Mouse (Mus musculus) CH12.LX (cell line): ENCODE measurements at regions not wholly inside any gene's neighbourhood (a gene's known extent, or its start where the extent isn't known, plus 50 kb on each side); places are given as distances from the start of the nearest gene placed in this dataset.

Source experiments
- DNase-seq: peaks from one replicate; pipeline ENCODE4 v3.0.0-alpha.2; 2013; ENCODE audit errors: extremely low read depth
- H3K27ac ChIP-seq: 2 replicates; pipeline ENCODE4 v1.5.1; 2012; ENCODE audit warnings: low read depth, mild to moderate bottlenecking, control low read depth, moderate library complexity; ENCODE audit not compliant: insufficient read depth
- H3K27me3 ChIP-seq: replicated peaks from 2 replicates; pipeline ENCODE3; 2012; ENCODE audit warnings: inconsistent platforms
- H3K36me3 ChIP-seq, 2 experiments: replicated peaks in 1 of 2; 2 replicates each; pipeline versions ENCODE3 to v1.6.1; 2012; ENCODE audit warnings: inconsistent platforms in 1 of 2, low read length in 1 of 2, mild to moderate bottlenecking in 1 of 2, mixed read lengths in 1 of 2, moderate library complexity in 1 of 2; ENCODE audit not compliant: control insufficient read depth in 1 of 2, insufficient read depth in 1 of 2
- H3K4me1 ChIP-seq, 2 experiments: 2 replicates each; pipeline ENCODE4 v1.6.1; 2012; ENCODE audit warnings: inconsistent platforms in 1 of 2, moderate library complexity in 1 of 2; ENCODE audit not compliant: insufficient read depth in 2 of 2, control insufficient read depth in 1 of 2
- H3K4me2 ChIP-seq: 2 replicates; pipeline ENCODE4 v1.6.1; 2012; ENCODE audit warnings: low read depth, mild to moderate bottlenecking, control low read depth; ENCODE audit not compliant: poor library complexity, insufficient read depth, severe bottlenecking
- H3K4me3 ChIP-seq, 3 experiments: fragments of 150-350 bp in 1 of 3; sonication (generic) in 1 of 3; replicated peaks in 1 of 3; 2 replicates each; pipeline versions ENCODE3 to v1.5.1; 2011 to 2012; ENCODE audit warnings: low read depth in 2 of 3, low read length in 2 of 3, mild to moderate bottlenecking in 2 of 3, moderate library complexity in 2 of 3, control low read depth in 1 of 3, improper control_type of control experiment in 1 of 3, inconsistent platforms in 1 of 3, mixed read lengths in 1 of 3; ENCODE audit not compliant: poor library complexity in 1 of 3
- H3K79me2 ChIP-seq: replicated peaks from 2 replicates; pipeline ENCODE4 v1.6.1; 2012; ENCODE audit warnings: mild to moderate bottlenecking, moderate library complexity; ENCODE audit not compliant: control insufficient read depth, poor library complexity, insufficient read depth, severe bottlenecking; ENCODE audit errors: extremely low read depth
- H3K9ac ChIP-seq: 2 replicates; pipeline ENCODE4 v1.6.1; 2012; ENCODE audit warnings: low read depth, mild to moderate bottlenecking, control low read depth, moderate library complexity; ENCODE audit not compliant: insufficient read depth
- H3K9me3 ChIP-seq: replicated peaks from 2 replicates; pipeline ENCODE3; 2012; ENCODE audit warnings: low read length, inconsistent platforms, mixed read lengths
- BHLHE40 ChIP-seq: IDR thresholded peaks from 2 replicates; pipeline ENCODE4 v1.6.1; 2011; ENCODE audit warnings: mild to moderate bottlenecking, low read depth, low read length, improper control_type of control experiment
- CHD1 ChIP-seq: IDR thresholded peaks from 2 replicates; pipeline ENCODE4 v1.6.1; 2012; ENCODE audit warnings: low read depth, low read length, improper control_type of control experiment, inconsistent platforms
- CTCF ChIP-seq, 2 experiments: IDR thresholded peaks in 1 of 2; conservative IDR thresholded peaks in 1 of 2; 2 replicates each; pipeline ENCODE4 v1.5.1; 2011 to 2012; ENCODE audit warnings: low read depth in 2 of 2, low read length in 2 of 2, improper control_type of control experiment in 1 of 2, inconsistent platforms in 1 of 2, mild to moderate bottlenecking in 1 of 2, moderate library complexity in 1 of 2
- E2F4 ChIP-seq: IDR thresholded peaks from 2 replicates; pipeline ENCODE4 v1.6.1; 2011; ENCODE audit warnings: low read depth, low read length, improper control_type of control experiment; ENCODE audit not compliant: insufficient replicate concordance
- ELF1 ChIP-seq: IDR thresholded peaks from 2 replicates; pipeline ENCODE4 v1.6.1; 2014; ENCODE audit warnings: low read depth, mild to moderate bottlenecking, inconsistent platforms, low read length, improper control_type of control experiment
- ETS1 ChIP-seq: conservative IDR thresholded peaks from 2 replicates; pipeline ENCODE4 v1.6.1; 2012; ENCODE audit warnings: low read depth, mild to moderate bottlenecking, inconsistent platforms, low read length, improper control_type of control experiment, moderate library complexity
- HCFC1 ChIP-seq: IDR thresholded peaks from 2 replicates; pipeline ENCODE4 v1.6.1; 2012; ENCODE audit warnings: low read depth, mild to moderate bottlenecking, inconsistent platforms, low read length, improper control_type of control experiment
- JUN ChIP-seq: IDR thresholded peaks from 2 replicates; pipeline ENCODE4 v1.6.1; 2011; ENCODE audit warnings: low read depth, mild to moderate bottlenecking, low read length, improper control_type of control experiment, moderate library complexity; ENCODE audit not compliant: insufficient read depth
- JUND ChIP-seq: conservative IDR thresholded peaks from 2 replicates; pipeline ENCODE4 v1.6.1; 2011; ENCODE audit warnings: low read depth, low read length, improper control_type of control experiment
- KAT2A ChIP-seq: IDR thresholded peaks from 2 replicates; pipeline ENCODE4 v1.6.1; 2012; ENCODE audit warnings: low read length, improper control_type of control experiment, inconsistent platforms; ENCODE audit not compliant: insufficient replicate concordance
- MAZ ChIP-seq: IDR thresholded peaks from 2 replicates; pipeline ENCODE4 v1.6.1; 2012; ENCODE audit warnings: low read depth, mild to moderate bottlenecking, inconsistent platforms, low read length, improper control_type of control experiment, moderate library complexity
- MEF2A ChIP-seq: IDR thresholded peaks from 2 replicates; pipeline ENCODE4 v1.6.1; 2014; ENCODE audit warnings: low read depth, mild to moderate bottlenecking, inconsistent platforms, low read length, improper control_type of control experiment, borderline replicate concordance
- MXI1 ChIP-seq: IDR thresholded peaks from 2 replicates; pipeline ENCODE4 v1.6.1; 2011; ENCODE audit warnings: mild to moderate bottlenecking, low read depth, low read length, improper control_type of control experiment
- NELFE ChIP-seq: IDR thresholded peaks from 2 replicates; pipeline ENCODE4 v1.6.1; 2011; ENCODE audit warnings: low read depth, low read length, improper control_type of control experiment
- POLR2A ChIP-seq: IDR thresholded peaks from 2 replicates; pipeline ENCODE4 v1.6.1; 2011; ENCODE audit warnings: low read depth, mild to moderate bottlenecking, improper control_type of control experiment, low read length
- POLR2AphosphoS2 ChIP-seq: IDR thresholded peaks from 2 replicates; pipeline ENCODE4 v1.6.1; 2011; ENCODE audit warnings: low read depth, low read length, improper control_type of control experiment
- RCOR1 ChIP-seq: conservative IDR thresholded peaks from 2 replicates; pipeline ENCODE4 v1.6.1; 2012; ENCODE audit warnings: low read depth, mild to moderate bottlenecking, inconsistent platforms, low read length, improper control_type of control experiment
- TBP ChIP-seq: conservative IDR thresholded peaks from 2 replicates; pipeline ENCODE4 v1.6.1; 2011; ENCODE audit warnings: low read depth, low read length, improper control_type of control experiment
- TCF12 ChIP-seq: IDR thresholded peaks from 2 replicates; pipeline ENCODE4 v1.6.1; 2014; ENCODE audit warnings: low read depth, mild to moderate bottlenecking, inconsistent platforms, low read length, improper control_type of control experiment
- USF2 ChIP-seq: conservative IDR thresholded peaks from 2 replicates; pipeline ENCODE4 v1.6.1; 2011; ENCODE audit warnings: low read depth, low read length, improper control_type of control experiment
- ZC3H11A ChIP-seq: IDR thresholded peaks from 2 replicates; pipeline ENCODE4 v1.6.1; 2012; ENCODE audit warnings: low read depth, mild to moderate bottlenecking, inconsistent platforms, low read length, improper control_type of control experiment
- ZNF384 ChIP-seq: IDR thresholded peaks from 2 replicates; pipeline ENCODE4 v1.6.1; 2012; ENCODE audit warnings: low read depth, low read length, improper control_type of control experiment, inconsistent platforms
- dilution Hi-C: fragments of 300-500 bp; cut with MboI; formaldehyde crosslinking; loops from 2 replicates; pipeline ENCODE4 v1.14.3; 2020; ENCODE audit warnings: low sequenced_read_pairs; ENCODE audit not compliant: extremely low pct_unique_long_range_greater_than_20kb, extremely low pct_ligation_motif_present
- in situ Hi-C: fragments of 300-500 bp; cut with MboI; formaldehyde crosslinking; loops from 3 replicates; pipeline ENCODE4 v1.14.3; 2019; ENCODE audit warnings: low sequenced_read_pairs, low pct_ligation_motif_present, low pct_unique_long_range_greater_than_20kb, mixed read lengths

GRCm38 (mm10) chr10:87787521-87787920 lies 70.5 kb upstream of the Igf1 start:
- in situ Hi-C loops = no loop called here
- H3K9ac ChIP-seq = no peak overlapping the region
- no peaks in the 10 kb centered on the region for H3K36me3 ChIP-seq
- H3K4me2 ChIP-seq = no peak overlapping the region
- dilution Hi-C loops = no loop called here
- no peak for TF ChIP-seq KAT2A
- no peak for TF ChIP-seq NELFE
- TF ChIP-seq TBP = no peak
- TF ChIP-seq TCF12 = no peak
- no peak for TF ChIP-seq E2F4
- TF ChIP-seq JUN = no peak
- no peak for TF ChIP-seq CTCF (conservative IDR thresholded peaks at IDR 0.05 in 1 of 2, IDR thresholded peaks at IDR 0.05 in 1 of 2; ENCODE audit: low read depth in 2 of 2, low read length in 2 of 2)
- TF ChIP-seq, all 38 proteins: peak for 0
- no peak for DNase-seq
- H3K27me3 ChIP-seq = no peaks in the 10 kb centered on the region
- H3K79me2 ChIP-seq = no peaks in the 10 kb centered on the region
- no peaks in the 10 kb centered on the region for H3K4me1 ChIP-seq
- H3K9me3 ChIP-seq = no peaks in the 10 kb centered on the region
- H3K27ac ChIP-seq = no peak overlapping the region
- no peak overlapping the region for H3K4me3 ChIP-seq

GRCm38 (mm10) chr10:87792346-87792745 lies 65.7 kb upstream of the Igf1 start:
- no peaks in the 10 kb centered on the region for H3K27me3 ChIP-seq
- H3K4me2 ChIP-seq = no peak overlapping the region
- in situ Hi-C loops (no loop called here), dilution Hi-C loops (no loop called here)
- no peak overlapping the region for H3K9ac ChIP-seq
- no peak overlapping the region for H3K4me3 ChIP-seq
- DNase-seq = no peak
- no peaks in the 10 kb centered on the region for H3K79me2 ChIP-seq
- TF ChIP-seq CHD1 (no peak), POLR2A (no peak), JUND (no peak), BHLHE40 (no peak), MAZ (no peak), NELFE (no peak), ZNF384 (no peak), MXI1 (no peak), USF2 (no peak), TCF12 (no peak), ELF1 (no peak), HCFC1 (no peak), ZC3H11A (no peak), POLR2AphosphoS2 (no peak), ETS1 (no peak), MEF2A (no peak), E2F4 (no peak), CTCF (conservative IDR thresholded peaks at IDR 0.05 in 1 of 2, IDR thresholded peaks at IDR 0.05 in 1 of 2; ENCODE audit: low read depth in 2 of 2, low read length in 2 of 2) (no peak), RCOR1 (no peak)
- H3K36me3 ChIP-seq = no peaks in the 10 kb centered on the region
- H3K27ac ChIP-seq = no peak overlapping the region
- H3K4me1 ChIP-seq = no peaks in the 10 kb centered on the region
- no peaks in the 10 kb centered on the region for H3K9me3 ChIP-seq
